Mouse (Mus musculus) liver, embryonic 15.5 days (tissue): ENCODE results near the gene Tenm4. TPM values are rescaled to one million over a fixed set of nuclear protein-coding genes. Genes with fewer than 3 reads are reported as not detected.

ENCODE experiments used
- ATAC-seq: fragments of 200-750 bp; cut with Nextera tagmentation; 2 replicates; pipeline ENCODE4 v1.8.0; 2017; ENCODE audit warnings: moderate number of reproducible peaks, mild to moderate bottlenecking, moderate library complexity; ENCODE audit not compliant: insufficient read depth
- H3K27ac ChIP-seq: fragments of 300-500 bp; sonication (generic); replicated peaks from 2 replicates; pipeline ENCODE4 v1.5.1; 2015; ENCODE audit warnings: mild to moderate bottlenecking, inconsistent platforms
- H3K27me3 ChIP-seq: fragments of 300-500 bp; sonication (generic); 2 replicates; pipeline ENCODE4 v1.6.1; 2015; ENCODE audit warnings: mild to moderate bottlenecking, inconsistent platforms
- H3K36me3 ChIP-seq: fragments of 300-500 bp; sonication (generic); replicated peaks from 2 replicates; pipeline ENCODE4 v1.6.1; 2015; ENCODE audit warnings: moderate library complexity, mild to moderate bottlenecking, inconsistent platforms
- H3K4me1 ChIP-seq: fragments of 300-500 bp; sonication (generic); replicated peaks from 2 replicates; pipeline ENCODE4 v1.6.1; 2015; ENCODE audit warnings: inconsistent platforms
- H3K4me2 ChIP-seq: fragments of 300-500 bp; sonication (generic); 2 replicates; pipeline ENCODE4 v1.6.1; 2015; ENCODE audit warnings: moderate library complexity, mild to moderate bottlenecking, inconsistent platforms
- H3K4me3 ChIP-seq: fragments of 300-500 bp; sonication (generic); replicated peaks from 2 replicates; pipeline ENCODE4 v1.5.1; 2015; ENCODE audit warnings: mild to moderate bottlenecking, inconsistent platforms
- H3K9ac ChIP-seq: fragments of 300-500 bp; sonication (generic); 2 replicates; pipeline ENCODE4 v1.6.1; 2015; ENCODE audit warnings: moderate library complexity, mild to moderate bottlenecking, inconsistent platforms
- H3K9me3 ChIP-seq: fragments of 300-500 bp; sonication (generic); replicated peaks from 2 replicates; pipeline ENCODE4 v1.6.1; 2016; ENCODE audit warnings: inconsistent platforms
- WGBS: fragments of 180-500 bp; shearing (Covaris S2); methylation state at CpG from one replicate; pipeline ENCODE4 v1.1.7; 2015; ENCODE audit warnings: mixed read lengths; ENCODE audit not compliant: insufficient replicate concordance; 5-methylcytosine and 5-hydroxymethylcytosine counted together
- polyA plus RNA-seq: library from polyadenylated mRNA; unstranded; fragments of >200 nt; fragmentation: Nextera tagmentation; extraction: Ambion mirVana; gene quantifications from 2 replicates; pipeline ENCODE4 v1.2.1, GENCODE M21; 2015

Tenm4 gene
- polyA plus RNA-seq, 1 experiment from 2014 or later = 0.69 TPM

- no peaks in the 10 kb centered on the region for H3K9me3 ChIP-seq
- WGBS = 42% methylated on average over 3 of the region's 3 CpGs
- H3K9ac ChIP-seq = no peak overlapping the region
These were observed 733.4 kb downstream of the Tenm4 start for GRCm38 (mm10) chr7:96904442-96904841.

GRCm38 (mm10) chr7:96904936-96905335, 733.9 kb downstream of the Tenm4 start:
- Histone ChIP-seq H3K27ac (no peak overlapping the region), H3K9me3 (no peaks in the 10 kb centered on the region), H3K4me3 (no peak overlapping the region), H3K9ac (no peak overlapping the region), H3K4me1 (no peaks in the 10 kb centered on the region; the same call in 1 of the 2 replicates), H3K27me3 (no peaks in the 10 kb centered on the region), H3K4me2 (no peak overlapping the region), H3K36me3 (no peaks in the 10 kb centered on the region)
- ATAC-seq = no peak
- WGBS = 64% methylated on average over 1 of the region's 1 CpGs

More at GRCm38 (mm10) chr7:96904442-96904841, 733.4 kb downstream of the Tenm4 start:
- Histone ChIP-seq H3K27me3 (no peaks in the 10 kb centered on the region), H3K4me3 (no peak overlapping the region), H3K36me3 (no peaks in the 10 kb centered on the region), H3K27ac (no peak overlapping the region), H3K4me2 (no peak overlapping the region), H3K4me1 (no peaks in the 10 kb centered on the region; the same call in 1 of the 2 replicates)
- no peak for ATAC-seq

- H3K4me2 ChIP-seq = no peak overlapping the region
- WGBS = 73% methylated on average over 3 of the region's 3 CpGs
- H3K9me3 ChIP-seq = no peaks in the 10 kb centered on the region
- H3K27ac ChIP-seq = no peak overlapping the region
- H3K27me3 ChIP-seq = no peaks in the 10 kb centered on the region
- no peak overlapping the region for H3K9ac ChIP-seq
- no peak overlapping the region for H3K4me3 ChIP-seq
- no peak for ATAC-seq
- H3K36me3 ChIP-seq = no peaks in the 10 kb centered on the region
- no peaks in the 10 kb centered on the region; the same call in 1 of the 2 replicates for H3K4me1 ChIP-seq
These were observed 734.4 kb downstream of the Tenm4 start for GRCm38 (mm10) chr7:96905422-96905821.

GRCm38 (mm10) chr7:96906216-96906615, 735.2 kb downstream of the Tenm4 start:
- Histone ChIP-seq H3K9ac (no peak overlapping the region), H3K27me3 (no peaks in the 10 kb centered on the region), H3K4me3 (no peak overlapping the region), H3K36me3 (no peaks in the 10 kb centered on the region), H3K27ac (no peak overlapping the region), H3K4me2 (no peak overlapping the region), H3K9me3 (no peaks in the 10 kb centered on the region), H3K4me1 (no peaks in the 10 kb centered on the region; the same call in 1 of the 2 replicates)
- no peak for ATAC-seq
- 74% methylated on average over 20 of the region's 20 CpGs for WGBS

- 68% methylated on average over 16 of the region's 16 CpGs for WGBS
- no peak overlapping the region for H3K4me2 ChIP-seq
- H3K4me1 ChIP-seq = no peaks in the 10 kb centered on the region; the same call in 1 of the 2 replicates
- H3K9ac ChIP-seq = no peak overlapping the region
- no peaks in the 10 kb centered on the region for H3K27me3 ChIP-seq
- H3K4me3 ChIP-seq = no peak overlapping the region
- H3K36me3 ChIP-seq = no peaks in the 10 kb centered on the region
- no peak overlapping the region for H3K27ac ChIP-seq
- no peak for ATAC-seq
- no peaks in the 10 kb centered on the region for H3K9me3 ChIP-seq
These were observed 737.1 kb downstream of the Tenm4 start for GRCm38 (mm10) chr7:96907971-96908680.

GRCm38 (mm10) chr7:96909856-96910255, 738.8 kb downstream of the Tenm4 start:
- ATAC-seq = no peak
- Histone ChIP-seq H3K4me2 (no peak overlapping the region), H3K9me3 (no peaks in the 10 kb centered on the region), H3K27me3 (no peaks in the 10 kb centered on the region), H3K4me1 (no peaks in the 10 kb centered on the region; the same call in 1 of the 2 replicates), H3K27ac (no peak overlapping the region), H3K4me3 (no peak overlapping the region), H3K9ac (no peak overlapping the region), H3K36me3 (no peaks in the 10 kb centered on the region)
- WGBS = 64% methylated on average over 5 of the region's 5 CpGs

- Histone ChIP-seq H3K9ac (no peak overlapping the region), H3K9me3 (no peaks in the 10 kb centered on the region), H3K4me3 (no peak overlapping the region), H3K36me3 (no peaks in the 10 kb centered on the region), H3K27me3 (no peaks in the 10 kb centered on the region), H3K4me2 (no peak overlapping the region), H3K27ac (no peak overlapping the region), H3K4me1 (no peaks in the 10 kb centered on the region; the same call in 1 of the 2 replicates)
- no peak for ATAC-seq
- 70% methylated on average over 12 of the region's 12 CpGs for WGBS
These were observed 739.4 kb downstream of the Tenm4 start for GRCm38 (mm10) chr7:96910310-96910960.

GRCm38 (mm10) chr7:96914031-96914430, 743.0 kb downstream of the Tenm4 start:
- Histone ChIP-seq H3K4me2 (no peak overlapping the region), H3K27ac (no peak overlapping the region), H3K27me3 (0 out of 2 replicates have a peak, but pooled peaks cover 3% of the 10 kb centered on the region), H3K36me3 (no peaks in the 10 kb centered on the region), H3K4me3 (no peak overlapping the region), H3K4me1 (no peaks in the 10 kb centered on the region), H3K9ac (no peak overlapping the region), H3K9me3 (no peaks in the 10 kb centered on the region)
- WGBS = 3% methylated on average over 6 of the region's 6 CpGs
- peak; percentile 40; the same call in 1 of the 2 replicates for ATAC-seq

- Histone ChIP-seq H3K9me3 (no peaks in the 10 kb centered on the region), H3K4me2 (no peak overlapping the region), H3K9ac (no peak overlapping the region), H3K36me3 (no peaks in the 10 kb centered on the region), H3K4me1 (no peaks in the 10 kb centered on the region), H3K27me3 (0 out of 2 replicates have a peak, but pooled peaks cover 3% of the 10 kb centered on the region), H3K4me3 (no peak overlapping the region), H3K27ac (no peak overlapping the region)
- WGBS = 2% methylated on average over 2 of the region's 2 CpGs
- ATAC-seq = no peak
These were observed 744.5 kb downstream of the Tenm4 start for GRCm38 (mm10) chr7:96915452-96916105.

GRCm38 (mm10) chr7:96920447-96921095, 749.5 kb downstream of the Tenm4 start:
- Histone ChIP-seq H3K4me1 (no peaks in the 10 kb centered on the region), H3K27ac (no peak overlapping the region), H3K4me3 (no peak overlapping the region), H3K9ac (no peak overlapping the region), H3K4me2 (no peak overlapping the region), H3K27me3 (0 out of 2 replicates have a peak, but pooled peaks cover 3% of the 10 kb centered on the region), H3K9me3 (no peaks in the 10 kb centered on the region), H3K36me3 (no peaks in the 10 kb centered on the region)
- 61% methylated on average over 7 of the region's 7 CpGs for WGBS
- ATAC-seq = no peak

- Histone ChIP-seq H3K4me1 (no peaks in the 10 kb centered on the region), H3K27ac (no peak overlapping the region), H3K4me3 (no peak overlapping the region), H3K9ac (no peak overlapping the region), H3K9me3 (no peaks in the 10 kb centered on the region), H3K36me3 (no peaks in the 10 kb centered on the region), H3K4me2 (no peak overlapping the region), H3K27me3 (no peaks in the 10 kb centered on the region)
- no peak for ATAC-seq
- 64% methylated on average over 2 of the region's 2 CpGs for WGBS
These were observed 751.9 kb downstream of the Tenm4 start for GRCm38 (mm10) chr7:96922927-96923326.
